Mouse (Mus musculus) neural tube, embryonic 14.5 days (tissue): ENCODE results near the gene Kif16b. TPM values are rescaled to one million over a fixed set of nuclear protein-coding genes. Genes with fewer than 3 reads are reported as not detected.

Experiments used
- ATAC-seq: fragments of 200-750 bp; cut with Nextera tagmentation; 2 replicates; pipeline ENCODE4 v1.8.0; 2017; ENCODE audit warnings: low read depth, mild to moderate bottlenecking, moderate TSS enrichment, moderate library complexity
- H3K27ac ChIP-seq: fragments of 300-500 bp; sonication (generic); 2 replicates; pipeline ENCODE4 v1.5.1; 2014; ENCODE audit warnings: low read depth, mild to moderate bottlenecking, control low read depth, low read length, moderate library complexity, mixed read lengths
- H3K27me3 ChIP-seq: fragments of 300-500 bp; sonication (generic); 2 replicates; pipeline ENCODE4 v1.6.1; 2014; ENCODE audit warnings: low read length; ENCODE audit not compliant: control insufficient read depth, insufficient read depth
- H3K36me3 ChIP-seq: fragments of 300-500 bp; sonication (generic); 2 replicates; pipeline ENCODE4 v1.6.1; 2014; ENCODE audit warnings: low read length, mixed read lengths; ENCODE audit not compliant: control insufficient read depth, insufficient read depth
- H3K4me1 ChIP-seq: fragments of 300-500 bp; sonication (generic); 2 replicates; pipeline ENCODE4 v1.6.1; 2014; ENCODE audit warnings: low read length; ENCODE audit not compliant: control insufficient read depth, insufficient read depth
- H3K4me2 ChIP-seq: fragments of 300-500 bp; sonication (generic); 2 replicates; pipeline ENCODE4 v1.6.1; 2014; ENCODE audit warnings: mild to moderate bottlenecking, low read depth, low read length, control low read depth
- H3K4me3 ChIP-seq: fragments of 300-500 bp; sonication (generic); 2 replicates; pipeline ENCODE4 v1.5.1; 2014; ENCODE audit warnings: low read depth, low read length, control low read depth, mixed read lengths
- H3K9ac ChIP-seq: fragments of 300-500 bp; sonication (generic); replicated peaks from 2 replicates; pipeline ENCODE4 v1.6.1; 2014; ENCODE audit warnings: low read depth, mild to moderate bottlenecking, control low read depth, low read length, mixed read lengths
- H3K9me3 ChIP-seq: fragments of 300-500 bp; sonication (generic); 2 replicates; pipeline ENCODE4 v1.6.1; 2016; ENCODE audit warnings: low read length; ENCODE audit not compliant: control insufficient read depth
- WGBS: fragments of 180-500 bp; shearing (Covaris S2); extraction: QIAGEN DNeasy Blood & Tissue Kit; methylation state at CpG from one replicate; pipeline ENCODE4 v1.1.7; 2014; 5-methylcytosine and 5-hydroxymethylcytosine counted together
- polyA plus RNA-seq: library from polyadenylated mRNA; unstranded; fragments of >200 nt; fragmentation: Nextera tagmentation; extraction: Ambion mirVana; gene quantifications from 2 replicates; pipeline ENCODE4 v1.2.1, GENCODE M21; 2014

Gene Kif16b
- polyA plus RNA-seq, 1 experiment from 2014 or later = 4.0 TPM

DNA sequence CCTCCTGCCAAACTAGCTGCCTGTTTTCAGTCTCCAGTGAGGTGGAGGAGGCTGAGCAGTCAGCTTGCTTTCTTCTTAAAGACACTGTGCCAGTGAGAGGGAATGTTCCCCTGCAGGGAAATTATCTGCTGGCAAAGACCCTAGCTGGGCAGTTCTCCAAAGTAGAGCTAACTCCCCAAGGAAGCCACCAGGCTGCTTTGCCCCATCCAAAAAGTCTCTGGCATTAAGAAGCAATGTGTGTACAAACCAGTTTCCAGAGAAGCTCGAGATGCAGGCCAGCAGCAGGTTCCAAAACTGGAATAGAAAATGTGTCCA, 169.6 kb downstream of the Kif16b start:
- Histone ChIP-seq H3K4me3 (no peak overlapping the region), H3K27ac (no peak overlapping the region), H3K4me2 (no peak overlapping the region), H3K27me3 (no peaks in the 10 kb centered on the region), H3K4me1 (no peaks in the 10 kb centered on the region), H3K9ac (no peak overlapping the region), H3K36me3 (no peaks in the 10 kb centered on the region), H3K9me3 (no peaks in the 10 kb centered on the region)
- peak; percentile 63; the same call in 1 of the 2 replicates for ATAC-seq
- 41% methylated on average over 1 of the region's 1 CpGs for WGBS

DNA sequence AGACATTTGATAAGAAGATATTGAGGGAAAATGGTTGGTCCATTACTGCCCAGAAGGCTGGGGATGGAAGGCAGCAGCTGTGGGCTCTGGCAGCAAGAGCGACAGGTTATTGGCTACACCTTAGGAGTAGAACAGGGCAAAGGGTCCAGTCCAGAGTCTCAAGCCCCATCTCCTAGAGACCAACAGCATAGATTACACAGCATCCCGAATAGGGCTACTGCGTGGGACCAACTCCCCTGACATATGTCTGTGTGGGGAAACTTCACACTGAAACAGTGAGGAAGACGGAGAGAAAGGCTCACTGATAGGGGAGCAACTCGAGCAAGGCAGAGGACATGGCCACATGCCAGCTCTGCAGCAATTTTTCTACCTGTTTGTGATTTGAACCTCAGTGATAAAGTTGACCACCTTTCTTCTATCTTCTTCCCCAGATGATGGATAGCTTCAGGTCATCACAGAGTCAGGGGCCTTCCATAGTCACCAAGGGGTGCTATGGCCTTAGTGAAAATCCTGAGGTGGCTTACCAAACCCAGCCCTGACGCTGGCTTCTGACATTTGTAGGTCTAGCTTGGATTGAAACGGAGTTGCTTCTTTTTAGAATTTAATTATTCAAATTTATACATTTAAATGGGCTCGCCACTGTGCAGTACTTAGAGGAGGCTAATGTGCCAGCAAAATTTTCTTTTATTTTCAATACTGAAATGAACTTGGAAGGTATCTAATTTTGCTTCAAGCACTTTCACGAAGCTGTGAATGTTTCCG, 170.1 kb downstream of the Kif16b start:
- H3K9ac ChIP-seq = no peak overlapping the region
- H3K36me3 ChIP-seq = no peaks in the 10 kb centered on the region
- no peaks in the 10 kb centered on the region for H3K9me3 ChIP-seq
- H3K4me3 ChIP-seq = no peak overlapping the region
- no peak overlapping the region for H3K27ac ChIP-seq
- ATAC-seq = 0 out of 2 replicates have a peak, but pooled peaks have one; percentile 11
- 78% methylated on average over 10 of the region's 10 CpGs for WGBS
- no peaks in the 10 kb centered on the region for H3K27me3 ChIP-seq
- H3K4me1 ChIP-seq = no peaks in the 10 kb centered on the region
- H3K4me2 ChIP-seq = no peak overlapping the region

DNA sequence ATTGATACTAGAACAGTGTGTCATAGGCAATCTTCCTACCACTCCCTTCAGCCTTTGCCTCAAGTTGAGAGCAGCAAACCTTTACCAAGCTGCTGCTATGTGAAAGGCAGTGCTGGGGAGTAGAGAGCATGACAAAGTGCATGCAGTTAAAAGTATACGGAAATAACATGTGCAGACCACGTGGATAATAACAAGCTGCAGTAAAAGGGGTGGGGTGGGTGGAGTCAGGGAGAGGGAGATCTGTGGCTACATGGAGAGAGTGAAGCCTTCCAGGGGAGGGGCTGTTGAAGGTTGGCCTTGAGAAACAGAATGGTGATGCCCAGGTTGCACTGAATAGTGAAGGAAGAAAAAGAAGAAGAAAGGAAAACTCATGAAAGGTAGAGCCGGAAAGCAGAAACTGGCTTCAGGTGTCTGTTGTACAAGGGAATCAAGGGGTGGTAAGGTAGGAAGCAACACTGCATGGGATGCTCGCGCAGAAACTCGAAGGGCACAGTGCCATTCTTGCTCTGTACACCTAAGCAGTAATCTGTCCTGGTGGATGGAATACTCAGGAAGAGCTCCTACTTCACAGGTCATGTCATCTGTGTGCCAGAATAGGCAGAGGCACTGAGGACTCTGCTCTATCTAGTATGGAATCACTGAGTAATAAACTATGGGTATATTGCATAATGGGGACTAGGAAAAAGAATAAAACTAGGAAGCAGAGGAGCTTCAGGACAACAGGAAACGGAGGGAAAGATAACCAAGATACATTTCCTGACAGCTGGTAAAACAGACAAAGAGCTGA, 176.9 kb downstream of the Kif16b start:
- Histone ChIP-seq H3K27ac (no peak overlapping the region), H3K4me2 (no peak overlapping the region), H3K36me3 (no peaks in the 10 kb centered on the region), H3K9ac (no peak overlapping the region), H3K4me1 (no peaks in the 10 kb centered on the region), H3K9me3 (no peaks in the 10 kb centered on the region), H3K27me3 (no peaks in the 10 kb centered on the region), H3K4me3 (no peak overlapping the region)
- WGBS = 82% methylated on average over 7 of the region's 7 CpGs
- ATAC-seq = no peak

- whole genome bisulfite sequencing = 81% methylated on average over 2 of the region's 2 CpGs
- Histone ChIP-seq H3K9me3 (no peaks in the 10 kb centered on the region), H3K4me2 (no peak overlapping the region), H3K4me3 (no peak overlapping the region), H3K4me1 (no peaks in the 10 kb centered on the region), H3K36me3 (no peaks in the 10 kb centered on the region), H3K27ac (no peak overlapping the region), H3K9ac (no peak overlapping the region), H3K27me3 (no peaks in the 10 kb centered on the region)
- ATAC-seq = no peak
Observed at GRCm38 (mm10) chr2:142720174-142720573, 181.2 kb downstream of the Kif16b start.

GRCm38 (mm10) chr2:142718998-142719397, 182.3 kb downstream of the Kif16b start:
- H3K4me3 ChIP-seq = no peak overlapping the region
- no peaks in the 10 kb centered on the region for H3K36me3 ChIP-seq
- H3K27ac ChIP-seq = no peak overlapping the region
- no peaks in the 10 kb centered on the region for H3K27me3 ChIP-seq
- no peaks in the 10 kb centered on the region for H3K4me1 ChIP-seq
- H3K9ac ChIP-seq = no peak overlapping the region
- ATAC-seq = no peak
- H3K4me2 ChIP-seq = no peak overlapping the region
- no peaks in the 10 kb centered on the region for H3K9me3 ChIP-seq

GRCm38 (mm10) chr2:142717591-142717990, 183.7 kb downstream of the Kif16b start:
- no peaks in the 10 kb centered on the region for H3K4me1 ChIP-seq
- WGBS = 79% methylated on average over 4 of the region's 4 CpGs
- no peak overlapping the region for H3K4me2 ChIP-seq
- no peaks in the 10 kb centered on the region for H3K9me3 ChIP-seq
- no peaks in the 10 kb centered on the region for H3K27me3 ChIP-seq
- no peak overlapping the region for H3K9ac ChIP-seq
- no peak overlapping the region for H3K27ac ChIP-seq
- no peak for ATAC-seq
- H3K4me3 ChIP-seq = no peak overlapping the region
- H3K36me3 ChIP-seq = no peaks in the 10 kb centered on the region

GRCm38 (mm10) chr2:142715912-142716260, 185.4 kb downstream of the Kif16b start:
- no peaks in the 10 kb centered on the region for H3K9me3 ChIP-seq
- no peak overlapping the region for H3K9ac ChIP-seq
- ATAC-seq = no peak
- no peak overlapping the region for H3K4me2 ChIP-seq
- no peak overlapping the region for H3K4me3 ChIP-seq
- H3K27me3 ChIP-seq = no peaks in the 10 kb centered on the region
- H3K36me3 ChIP-seq = no peaks in the 10 kb centered on the region
- no peak overlapping the region for H3K27ac ChIP-seq
- H3K4me1 ChIP-seq = no peaks in the 10 kb centered on the region

- Histone ChIP-seq H3K9me3 (no peaks in the 10 kb centered on the region), H3K27me3 (no peaks in the 10 kb centered on the region), H3K27ac (no peak overlapping the region), H3K4me1 (no peaks in the 10 kb centered on the region), H3K4me3 (no peak overlapping the region), H3K9ac (no peak overlapping the region), H3K36me3 (no peaks in the 10 kb centered on the region), H3K4me2 (no peak overlapping the region)
- ATAC-seq = no peak
- 50% methylated on average over 1 of the region's 1 CpGs for WGBS
Observed at GRCm38 (mm10) chr2:142715186-142715911, 186.0 kb downstream of the Kif16b start.

- no peaks in the 10 kb centered on the region for H3K9me3 ChIP-seq
- H3K4me1 ChIP-seq = no peaks in the 10 kb centered on the region
- no peak overlapping the region for H3K9ac ChIP-seq
- no peaks in the 10 kb centered on the region for H3K36me3 ChIP-seq
- no peak overlapping the region for H3K4me2 ChIP-seq
- no peak overlapping the region for H3K4me3 ChIP-seq
- no peak overlapping the region for H3K27ac ChIP-seq
- H3K27me3 ChIP-seq = no peaks in the 10 kb centered on the region
- WGBS = 87% methylated on average over 11 of the region's 11 CpGs
- no peak for ATAC-seq
Observed at GRCm38 (mm10) chr2:142712727-142713126, 188.6 kb downstream of the Kif16b start.
